Mouse (Mus musculus) hindbrain, postnatal 0 days (tissue): Measurements from ENCODE around the gene Zscan10. TPM values are rescaled to one million over a fixed set of nuclear protein-coding genes. Genes with fewer than 3 reads are reported as not detected.

Experiments
- ATAC-seq: fragments of 200-750 bp; cut with Nextera tagmentation; 2 replicates; pipeline ENCODE4 v1.8.0; 2017; ENCODE audit warnings: mild to moderate bottlenecking, moderate TSS enrichment, moderate library complexity
- DNase-seq: peaks from one replicate; pipeline ENCODE4 v3.0.0-alpha.2; 2015; ENCODE audit warnings: low spot score
- H3K27ac ChIP-seq: fragments of 300-500 bp; sonication (generic); 2 replicates; pipeline ENCODE4 v1.5.1; 2014; ENCODE audit warnings: mild to moderate bottlenecking
- H3K27me3 ChIP-seq: fragments of 300-500 bp; sonication (generic); 2 replicates; pipeline ENCODE4 v1.6.1; 2014; ENCODE audit warnings: low read length, mixed read lengths; ENCODE audit not compliant: insufficient read depth
- H3K36me3 ChIP-seq: fragments of 300-500 bp; sonication (generic); 2 replicates; pipeline ENCODE4 v1.6.1; 2014; ENCODE audit warnings: low read length, mixed read lengths; ENCODE audit not compliant: insufficient read depth
- H3K4me1 ChIP-seq: fragments of 300-500 bp; sonication (generic); 2 replicates; pipeline ENCODE4 v1.6.1; 2014; ENCODE audit warnings: antibody characterized with exemption, low read length, mixed read lengths; ENCODE audit not compliant: insufficient read depth
- H3K4me2 ChIP-seq: fragments of 300-500 bp; sonication (generic); 2 replicates; pipeline ENCODE4 v1.6.1; 2014; ENCODE audit warnings: low read depth, mild to moderate bottlenecking, low read length, moderate library complexity, mixed read lengths
- H3K4me3 ChIP-seq: fragments of 300-500 bp; sonication (generic); 2 replicates; pipeline ENCODE4 v1.5.1; 2014; ENCODE audit warnings: low read length
- H3K9ac ChIP-seq: fragments of 300-500 bp; sonication (generic); replicated peaks from 2 replicates; pipeline ENCODE4 v1.6.1; 2014; ENCODE audit warnings: mild to moderate bottlenecking, low read length, moderate library complexity, mixed read lengths
- H3K9me3 ChIP-seq: fragments of 300-500 bp; sonication (generic); 2 replicates; pipeline ENCODE4 v1.6.1; 2016; ENCODE audit warnings: low read length, mixed read lengths
- CTCF ChIP-seq: IDR thresholded peaks from 2 replicates; pipeline ENCODE4 v1.5.1; 2016; ENCODE audit warnings: antibody characterized with exemption, control low read depth, low read depth
- WGBS: fragments of 180-500 bp; shearing (Covaris S2); extraction: QIAGEN DNeasy Blood & Tissue Kit; methylation state at CpG from one replicate; pipeline ENCODE4 v1.1.7; 2014; 5-methylcytosine and 5-hydroxymethylcytosine counted together
- polyA plus RNA-seq: library from polyadenylated mRNA; unstranded; fragments of >200 nt; fragmentation: Nextera tagmentation; extraction: Ambion mirVana; gene quantifications from 2 replicates; pipeline ENCODE4 v1.2.1, GENCODE M21; 2015
- total RNA-seq: library from RNA; depleted of rRNA; stranded (reverse); fragments of >200 nt; gene quantifications from 2 replicates; pipeline ENCODE4 v1.2.3, GENCODE M21; 2014

The Zscan10 gene
- total and polyA plus RNA-seq, 2 experiments from 2014 or later: 0.10 to 0.14 TPM

DNA sequence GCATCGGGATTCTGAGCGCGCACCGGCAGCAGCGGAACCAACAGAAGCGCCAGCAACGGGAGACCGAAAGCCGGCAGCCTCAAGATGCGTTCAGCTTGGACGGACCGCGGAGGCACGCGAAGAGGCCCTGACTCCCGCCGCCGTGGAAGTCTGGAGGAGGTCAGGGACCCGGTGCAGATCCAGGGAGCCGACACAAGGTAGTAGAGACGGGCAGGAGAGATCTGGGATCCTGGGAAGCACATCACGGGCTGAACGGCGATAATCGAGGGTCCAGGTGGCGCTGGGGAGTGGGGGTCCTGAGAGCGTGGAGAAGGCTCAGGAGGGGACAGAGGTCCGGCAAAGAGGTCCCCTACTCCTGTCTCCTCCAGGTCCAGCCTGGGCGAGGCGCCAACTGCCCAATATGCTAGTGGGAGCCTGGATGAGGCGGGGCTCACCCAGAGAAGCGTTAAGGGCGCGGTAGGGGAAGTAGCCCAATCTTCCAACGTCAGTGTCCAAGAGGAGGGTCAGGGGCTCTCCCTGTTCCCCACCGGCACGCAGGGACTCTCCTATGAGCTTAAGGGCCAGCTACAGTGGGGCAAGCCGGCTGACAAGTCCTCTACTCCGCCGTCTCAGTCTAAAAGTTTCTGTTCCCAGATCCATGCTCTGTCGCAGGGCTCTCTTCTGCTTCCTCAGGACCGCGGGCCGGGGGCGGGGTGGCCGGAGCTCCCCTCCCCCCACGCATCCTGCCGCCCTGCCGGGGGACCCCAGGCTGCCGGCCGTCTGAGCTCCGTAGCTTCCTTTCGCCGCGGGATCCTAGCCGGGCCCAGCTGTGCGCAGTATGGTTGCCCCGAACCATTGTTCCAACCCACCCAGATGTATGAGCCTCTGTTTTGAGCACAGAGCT lies 44.2 kb downstream of the Zscan10 start, which contains the start of gene Mmp25:
Gene Mmp25, minus strand, starts transcription at position 665 of the 883 bp plus-strand sequence.
- H3K9me3 ChIP-seq: no peaks in the 10 kb centered on the region
- TF ChIP-seq CTCF: no peak
- peak within 1 kb of the TSS; percentile 43 for H3K4me3 ChIP-seq
- ATAC-seq (no peak), DNase-seq (no peak)
- peaks cover 13% of the 10 kb centered on the region; the same call in 1 of the 2 replicates for H3K27me3 ChIP-seq
- peak within 1 kb of the TSS; percentile 37; the same call in 1 of the 2 replicates for H3K9ac ChIP-seq
- 1% methylated on average over 58 of the region's 58 CpGs for WGBS
- H3K36me3 ChIP-seq: no peaks in the 10 kb centered on the region
- no peak within 1 kb of the TSS for H3K27ac ChIP-seq
- H3K4me1 ChIP-seq: peaks cover 4% of the 10 kb centered on the region; the same call in 1 of the 2 replicates
- H3K4me2 ChIP-seq: peak within 1 kb of the TSS; percentile 69

DNA sequence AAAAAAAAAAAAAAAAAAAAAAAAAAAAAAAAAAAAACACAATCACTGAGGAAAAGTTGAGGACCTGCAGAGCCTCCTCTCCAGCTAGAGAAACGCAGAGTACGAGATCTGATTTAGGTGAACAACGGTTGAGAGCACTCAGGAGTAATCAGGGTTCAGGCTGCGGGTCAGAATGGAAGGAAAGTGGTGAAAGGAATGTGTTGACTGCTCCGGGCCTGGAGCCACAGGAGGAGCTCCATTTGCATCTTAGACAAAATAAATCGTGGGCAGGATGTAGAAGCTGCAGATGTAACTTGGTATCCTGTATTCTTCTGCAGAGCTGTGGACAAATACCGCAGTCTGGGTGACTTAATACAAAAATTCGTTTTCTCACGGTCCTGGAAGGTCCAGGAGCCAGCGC lies 45.2 kb downstream of the Zscan10 start:
- no peak for TF ChIP-seq CTCF
- DNase-seq (no peak), ATAC-seq (no peak)
- Histone ChIP-seq H3K9me3 (no peaks in the 10 kb centered on the region), H3K36me3 (no peaks in the 10 kb centered on the region), H3K27me3 (peaks cover 13% of the 10 kb centered on the region; the same call in 1 of the 2 replicates), H3K4me3 (no peak overlapping the region), H3K27ac (no peak overlapping the region), H3K9ac (no peak overlapping the region), H3K4me1 (peaks cover 4% of the 10 kb centered on the region; the same call in 1 of the 2 replicates), H3K4me2 (no peak overlapping the region)
- WGBS: 35% methylated on average over 10 of the region's 10 CpGs

DNA sequence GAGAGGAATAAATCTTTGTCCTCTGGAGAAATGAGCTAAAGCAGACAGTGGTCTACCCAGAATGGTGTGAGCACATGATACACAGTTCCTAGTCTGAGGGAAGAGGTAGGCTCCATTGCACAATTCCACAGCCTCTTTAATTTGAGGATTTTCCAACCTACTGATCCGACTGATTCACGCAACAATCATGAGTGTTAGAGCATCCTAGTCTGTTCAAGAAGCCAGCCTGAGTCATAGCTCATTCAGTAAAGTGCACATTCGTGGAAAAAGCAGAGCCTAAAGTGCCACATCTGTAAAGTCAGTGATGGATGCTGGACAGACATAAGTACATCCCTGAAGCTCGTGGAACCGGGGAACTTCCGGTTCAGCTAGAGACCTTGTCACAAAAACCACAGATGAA lies 50.7 kb downstream of the Zscan10 start:
- DNase-seq (no peak), ATAC-seq (no peak)
- no peak overlapping the region for H3K4me2 ChIP-seq
- H3K27ac ChIP-seq: no peak overlapping the region
- TF ChIP-seq CTCF: no peak
- H3K9ac ChIP-seq: no peak overlapping the region
- H3K4me1 ChIP-seq: no peaks in the 10 kb centered on the region
- no peaks in the 10 kb centered on the region for H3K27me3 ChIP-seq
- H3K9me3 ChIP-seq: no peaks in the 10 kb centered on the region
- WGBS: 83% methylated on average over 6 of the region's 6 CpGs
- H3K36me3 ChIP-seq: no peaks in the 10 kb centered on the region
- H3K4me3 ChIP-seq: no peak overlapping the region

DNA sequence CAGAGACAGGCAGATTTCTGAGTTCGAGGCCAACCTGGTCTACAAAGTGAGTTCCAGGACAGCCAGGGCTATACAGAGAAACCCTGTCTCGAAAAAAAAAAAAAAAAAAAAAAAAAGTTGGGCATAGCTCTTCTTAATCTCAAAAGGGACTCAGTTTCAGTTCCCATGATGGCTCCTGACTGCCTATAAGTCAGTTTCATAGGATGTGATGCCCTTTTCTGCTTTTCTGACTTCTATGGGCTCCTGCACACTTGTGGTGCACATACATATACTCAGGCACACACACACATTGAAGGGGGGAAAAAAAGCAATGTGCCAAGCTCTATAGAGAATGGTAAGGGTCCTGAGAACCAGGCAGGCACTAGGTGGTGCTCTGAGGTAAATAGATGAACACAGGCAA lies 52.7 kb downstream of the Zscan10 start:
- no peak overlapping the region for H3K4me3 ChIP-seq
- no peaks in the 10 kb centered on the region for H3K4me1 ChIP-seq
- H3K9ac ChIP-seq: no peak overlapping the region
- H3K36me3 ChIP-seq: no peaks in the 10 kb centered on the region
- no peaks in the 10 kb centered on the region for H3K9me3 ChIP-seq
- H3K4me2 ChIP-seq: no peak overlapping the region
- DNase-seq: no peak
- no peaks in the 10 kb centered on the region for H3K27me3 ChIP-seq
- WGBS: 69% methylated on average over 2 of the region's 2 CpGs
- no peak for ATAC-seq
- no peak overlapping the region for H3K27ac ChIP-seq
- TF ChIP-seq CTCF: peak; percentile 26; the same call in 1 of the 2 replicates

DNA sequence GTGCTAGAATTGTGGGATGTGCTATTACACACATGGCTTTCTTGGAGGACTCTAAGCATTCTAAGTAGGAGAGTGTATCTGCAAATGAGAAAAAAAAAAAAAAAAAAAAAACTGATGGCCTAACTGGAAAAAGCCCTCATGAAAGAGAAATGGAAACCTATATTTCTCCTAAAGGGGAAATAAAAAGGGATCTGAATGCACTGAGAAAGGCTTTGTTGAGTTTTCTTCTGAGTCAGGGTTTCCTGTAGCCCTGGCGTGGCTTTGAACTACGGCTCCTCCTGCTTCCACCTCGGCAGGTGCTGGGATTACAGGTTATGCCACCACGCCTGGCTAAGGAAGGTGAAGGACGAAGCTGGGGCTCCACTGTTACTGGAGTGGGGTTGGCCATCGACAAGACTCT lies 53.3 kb downstream of the Zscan10 start:
- Histone ChIP-seq H3K27me3 (no peaks in the 10 kb centered on the region), H3K9ac (no peak overlapping the region), H3K36me3 (no peaks in the 10 kb centered on the region), H3K4me2 (no peak overlapping the region), H3K4me1 (no peaks in the 10 kb centered on the region), H3K9me3 (no peaks in the 10 kb centered on the region), H3K27ac (no peak overlapping the region), H3K4me3 (no peak overlapping the region)
- 64% methylated on average over 6 of the region's 6 CpGs for WGBS
- no peak for DNase-seq
- TF ChIP-seq CTCF: no peak
- ATAC-seq: no peak

DNA sequence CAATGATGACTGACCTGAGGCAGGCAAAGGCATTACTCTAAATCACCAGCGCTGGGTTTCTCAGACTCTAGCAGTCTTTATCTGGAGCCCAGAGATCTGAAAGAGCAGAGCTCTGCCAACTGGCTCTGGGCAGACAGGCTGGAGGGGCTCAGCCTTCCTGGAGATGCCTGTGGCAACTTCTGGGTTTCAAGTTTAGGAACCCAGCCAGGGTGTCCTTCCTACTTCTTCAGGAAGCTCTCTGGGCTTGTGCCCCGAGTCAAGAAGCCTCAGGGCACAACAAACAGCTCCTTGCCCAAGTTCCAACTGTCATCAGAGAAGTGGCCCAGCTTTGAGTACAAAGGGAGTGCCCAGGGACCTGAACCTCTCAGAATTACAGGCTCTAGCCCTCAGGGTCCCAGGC lies 53.8 kb downstream of the Zscan10 start:
- WGBS: 56% methylated on average over 2 of the region's 2 CpGs
- TF ChIP-seq CTCF: no peak
- ATAC-seq (no peak), DNase-seq (no peak)
- H3K4me1 ChIP-seq: no peaks in the 10 kb centered on the region
- H3K36me3 ChIP-seq: no peaks in the 10 kb centered on the region
- no peaks in the 10 kb centered on the region for H3K9me3 ChIP-seq
- peaks cover 2% of the 10 kb centered on the region for H3K27me3 ChIP-seq
- no peak overlapping the region for H3K27ac ChIP-seq
- no peak overlapping the region for H3K4me3 ChIP-seq
- no peak overlapping the region for H3K9ac ChIP-seq
- H3K4me2 ChIP-seq: no peak overlapping the region

DNA sequence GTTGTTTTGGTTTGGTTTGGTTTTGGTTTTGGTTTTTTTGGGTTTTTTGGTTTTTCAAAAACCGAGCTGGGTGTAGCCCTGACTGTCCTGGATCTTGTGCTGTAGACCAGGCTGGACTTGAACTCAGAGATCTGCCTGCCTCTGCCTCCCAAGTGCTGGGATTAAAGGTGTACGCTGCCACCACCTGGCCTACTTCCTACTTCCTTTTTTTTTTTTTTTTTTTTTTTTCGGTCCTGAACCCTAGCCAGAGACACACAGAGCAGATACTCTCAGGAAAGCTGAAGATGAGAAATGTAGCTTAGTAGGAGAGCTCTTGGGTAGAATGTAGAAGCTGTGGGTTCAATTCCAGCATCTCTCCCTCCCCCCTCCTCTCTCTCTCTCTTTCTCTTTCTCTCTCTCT lies 57.8 kb downstream of the Zscan10 start:
- no peak for DNase-seq
- H3K36me3 ChIP-seq: no peaks in the 10 kb centered on the region
- peaks cover 28% of the 10 kb centered on the region for H3K27me3 ChIP-seq
- 0 out of 2 replicates have a peak, but pooled peaks cover 3% of the 10 kb centered on the region for H3K4me1 ChIP-seq
- no peak overlapping the region for H3K4me2 ChIP-seq
- no peak for TF ChIP-seq CTCF
- ATAC-seq: no peak
- H3K4me3 ChIP-seq: no peak overlapping the region
- WGBS: 84% methylated on average over 3 of the region's 3 CpGs
- H3K9ac ChIP-seq: no peak overlapping the region
- no peak overlapping the region for H3K27ac ChIP-seq
- H3K9me3 ChIP-seq: no peaks in the 10 kb centered on the region
